Mouse (Mus musculus) kidney, embryonic 16.5 days (tissue): ENCODE results near the gene Prr36. TPM values are rescaled to one million over a fixed set of nuclear protein-coding genes. Genes with fewer than 3 reads are reported as not detected.

Source experiments
- ATAC-seq: fragments of 200-750 bp; cut with Nextera tagmentation; 2 replicates; pipeline ENCODE4 v1.8.0; 2017; ENCODE audit warnings: moderate TSS enrichment; ENCODE audit not compliant: low FRiP score, low TSS enrichment
- H3K27ac ChIP-seq: fragments of 300-500 bp; sonication (generic); 2 replicates; pipeline ENCODE4 v1.5.1; 2014; ENCODE audit warnings: low read length
- H3K27me3 ChIP-seq: fragments of 300-500 bp; sonication (generic); 2 replicates; pipeline ENCODE4 v1.6.1; 2014; ENCODE audit warnings: low read length, control low read depth, mixed read lengths; ENCODE audit not compliant: insufficient read depth
- H3K36me3 ChIP-seq: fragments of 300-500 bp; sonication (generic); 2 replicates; pipeline ENCODE4 v1.6.1; 2014; ENCODE audit warnings: low read length, control low read depth, mixed read lengths; ENCODE audit not compliant: insufficient read depth
- H3K4me1 ChIP-seq: fragments of 300-500 bp; sonication (generic); 2 replicates; pipeline ENCODE4 v1.6.1; 2014; ENCODE audit warnings: low read length, control low read depth, mixed read lengths; ENCODE audit not compliant: insufficient read depth
- H3K4me2 ChIP-seq: fragments of 300-500 bp; sonication (generic); replicated peaks from 2 replicates; pipeline ENCODE4 v1.6.1; 2014; ENCODE audit warnings: low read depth, low read length
- H3K4me3 ChIP-seq: fragments of 300-500 bp; sonication (generic); 2 replicates; pipeline ENCODE4 v1.5.1; 2014; ENCODE audit warnings: mild to moderate bottlenecking, low read length
- H3K9ac ChIP-seq: fragments of 300-500 bp; sonication (generic); replicated peaks from 2 replicates; pipeline ENCODE4 v1.6.1; 2014; ENCODE audit warnings: low read length
- H3K9me3 ChIP-seq: fragments of 300-500 bp; sonication (generic); 2 replicates; pipeline ENCODE4 v1.6.1; 2016; ENCODE audit warnings: low read length, control low read depth
- WGBS: fragments of 180-500 bp; shearing (Covaris S2); extraction: QIAGEN DNeasy Blood & Tissue Kit; methylation state at CpG from one replicate; pipeline ENCODE4 v1.1.7; 2014; 5-methylcytosine and 5-hydroxymethylcytosine counted together
- polyA plus RNA-seq: library from polyadenylated mRNA; unstranded; fragments of >200 nt; fragmentation: Nextera tagmentation; extraction: Ambion mirVana; gene quantifications from 2 replicates; pipeline ENCODE4 v1.2.1, GENCODE M21; 2015

Gene Prr36
- polyA plus RNA-seq, 1 experiment from 2014 or later = 4.7 TPM

DNA sequence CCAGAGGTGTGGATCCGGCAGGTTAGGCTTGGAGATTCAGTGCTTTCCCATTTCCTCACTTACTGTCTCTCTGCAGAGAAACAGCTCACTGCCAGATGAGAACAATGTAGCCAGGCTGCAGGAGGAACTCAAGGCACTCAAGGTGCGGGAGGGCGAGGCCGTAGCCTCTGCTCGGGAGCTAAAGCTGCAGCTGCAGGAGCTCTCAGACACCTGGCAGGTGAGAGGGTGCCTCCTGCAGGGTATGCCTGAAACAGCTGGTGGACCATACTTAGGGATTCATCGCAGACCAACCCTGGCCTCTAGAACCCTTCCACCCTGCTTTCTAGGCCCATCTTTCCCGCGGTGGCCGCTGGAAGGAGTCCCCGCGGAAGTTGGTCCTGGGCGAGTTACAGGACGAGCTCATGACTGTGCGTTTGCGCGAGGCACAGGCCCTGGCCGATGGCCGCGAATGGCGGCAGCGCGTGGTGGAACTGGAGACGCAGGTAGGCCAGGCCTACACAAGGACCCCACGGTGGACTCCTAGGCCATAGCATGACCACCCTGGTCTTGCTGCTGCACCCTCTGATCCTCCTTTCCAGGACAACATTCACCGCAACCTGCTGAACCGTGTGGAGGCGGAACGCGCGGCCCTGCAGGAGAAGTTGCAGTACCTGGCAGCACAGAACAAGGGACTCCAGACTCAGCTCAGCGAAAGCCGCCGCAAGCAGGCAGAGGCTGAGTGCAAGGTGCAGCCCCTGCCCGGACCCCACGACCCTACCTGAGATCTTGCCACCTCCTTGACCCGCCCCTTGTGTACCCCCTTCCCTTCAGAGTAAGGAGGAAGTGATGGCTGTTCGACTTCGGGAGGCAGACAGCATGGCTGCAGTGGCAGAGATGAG is 11.8 kb downstream of the Prr36 start:
- 24% methylated on average over 38 of the region's 38 CpGs for WGBS

DNA sequence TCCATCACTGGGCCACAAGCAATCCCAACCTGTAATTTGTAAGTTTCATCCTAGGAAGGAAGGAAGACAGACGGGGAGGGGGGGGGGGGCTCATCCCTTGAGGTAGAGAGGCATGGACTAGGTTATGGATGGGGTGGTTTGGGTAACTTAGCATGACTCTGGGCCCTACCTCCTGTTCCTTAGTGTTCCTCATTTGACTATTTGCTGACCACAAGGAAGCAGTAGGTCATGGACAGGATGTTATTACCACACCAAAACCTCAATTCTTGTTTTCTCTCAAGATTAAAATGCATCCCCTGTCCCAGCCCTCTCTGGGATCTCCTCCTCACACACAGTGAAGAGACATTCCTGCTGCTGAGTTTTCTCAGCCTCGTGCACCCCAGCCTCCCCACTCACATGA is 15.9 kb downstream of the Prr36 start:
- no peak overlapping the region for H3K4me2 ChIP-seq
- H3K27ac ChIP-seq = no peak overlapping the region
- H3K27me3 ChIP-seq = peaks cover 14% of the 10 kb centered on the region
- no peaks in the 10 kb centered on the region for H3K36me3 ChIP-seq
- H3K9ac ChIP-seq = no peak overlapping the region
- peaks cover under 1% of the 10 kb centered on the region; the same call in 1 of the 2 replicates for H3K4me1 ChIP-seq
- no peaks in the 10 kb centered on the region for H3K9me3 ChIP-seq
- ATAC-seq = no peak
- no peak overlapping the region for H3K4me3 ChIP-seq
- 66% methylated on average over 2 of the region's 2 CpGs for WGBS

More for the DNA sequence above, 11.8 kb downstream of the Prr36 start:
- Histone ChIP-seq H3K9ac (peak overlapping the region; percentile 23), H3K27me3 (peaks cover 14% of the 10 kb centered on the region), H3K4me2 (peak overlapping the region; percentile 43), H3K9me3 (peaks cover 6% of the 10 kb centered on the region; the same call in 1 of the 2 replicates), H3K4me1 (peaks cover 11% of the 10 kb centered on the region; the same call in 1 of the 2 replicates), H3K36me3 (peaks cover 14% of the 10 kb centered on the region; the same call in 1 of the 2 replicates), H3K27ac (no peak overlapping the region), H3K4me3 (peak overlapping the region; percentile 18)
- peak; percentile 17; the same call in 1 of the 2 replicates for ATAC-seq

DNA sequence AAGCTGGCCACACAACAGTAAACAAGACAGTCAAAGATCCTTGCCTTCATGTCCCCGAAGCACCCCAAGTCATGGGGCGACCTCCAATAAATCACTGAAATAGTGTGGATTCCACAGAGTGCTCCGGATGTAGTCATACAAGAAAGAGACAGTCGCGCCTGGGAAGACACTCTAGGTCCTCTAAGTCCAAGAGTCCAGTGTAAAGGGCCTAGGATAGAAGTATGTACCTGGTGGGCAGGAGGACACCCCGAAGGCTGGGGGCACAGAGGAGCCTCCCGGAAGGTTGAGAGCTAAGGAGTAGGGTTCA is 23.7 kb downstream of the Prr36 start:
- 41% methylated on average over 7 of the region's 7 CpGs for WGBS
- H3K27me3 ChIP-seq = no peaks in the 10 kb centered on the region
- 0 out of 2 replicates have a peak, but pooled peaks cover 5% of the 10 kb centered on the region for H3K36me3 ChIP-seq
- H3K4me3 ChIP-seq = no peak overlapping the region
- no peak; the same call in none of the 2 replicates for ATAC-seq
- H3K4me2 ChIP-seq = peak overlapping the region; percentile 14
- no peaks in the 10 kb centered on the region for H3K4me1 ChIP-seq
- no peak overlapping the region for H3K9ac ChIP-seq
- H3K9me3 ChIP-seq = no peaks in the 10 kb centered on the region
- H3K27ac ChIP-seq = no peak overlapping the region

DNA sequence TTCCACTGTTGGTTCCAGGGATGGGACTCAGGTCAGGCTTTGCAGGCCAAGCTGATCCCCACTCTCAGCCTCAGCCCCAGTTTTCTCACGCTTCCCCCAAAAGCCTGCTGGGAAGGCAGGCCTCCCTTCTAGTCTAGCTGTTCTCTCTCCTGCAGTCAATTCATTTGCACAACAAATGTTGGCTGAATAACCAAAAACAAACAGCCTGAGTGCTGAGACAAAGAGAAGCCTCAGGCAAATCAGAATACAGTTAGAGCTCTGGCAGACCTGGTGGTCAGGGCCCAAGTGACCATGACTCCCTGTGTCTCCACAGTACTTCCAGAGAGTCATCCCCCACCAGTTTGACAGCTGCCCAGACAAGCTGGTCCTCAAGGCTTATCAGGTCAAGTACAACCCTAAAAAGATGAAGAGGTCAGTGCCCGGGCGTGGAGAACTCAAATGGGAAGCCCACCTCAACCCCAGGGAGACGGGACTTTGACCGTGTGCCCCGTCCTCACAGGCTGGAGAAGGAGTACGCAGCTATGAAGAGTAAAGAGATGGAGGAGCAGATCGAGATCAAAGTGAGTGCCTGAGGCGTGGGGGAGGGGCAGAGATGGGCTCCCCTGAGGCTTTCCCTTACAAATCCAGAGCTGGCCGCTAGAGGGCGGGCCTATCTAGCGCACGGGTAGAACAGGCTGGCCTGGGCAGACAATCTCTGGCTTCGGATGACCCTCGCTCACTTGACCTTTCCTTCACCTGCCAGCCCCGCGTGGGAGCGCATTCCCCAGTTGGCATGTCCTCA is 24.3 kb downstream of the Prr36 start:
- Histone ChIP-seq H3K27me3 (no peaks in the 10 kb centered on the region), H3K27ac (no peak overlapping the region), H3K4me3 (no peak overlapping the region), H3K9ac (no peak overlapping the region), H3K36me3 (0 out of 2 replicates have a peak, but pooled peaks cover 8% of the 10 kb centered on the region), H3K4me2 (peak overlapping the region; percentile 14), H3K4me1 (no peaks in the 10 kb centered on the region), H3K9me3 (no peaks in the 10 kb centered on the region)
- WGBS = 9% methylated on average over 18 of the region's 18 CpGs
- peak; percentile 84 for ATAC-seq

DNA sequence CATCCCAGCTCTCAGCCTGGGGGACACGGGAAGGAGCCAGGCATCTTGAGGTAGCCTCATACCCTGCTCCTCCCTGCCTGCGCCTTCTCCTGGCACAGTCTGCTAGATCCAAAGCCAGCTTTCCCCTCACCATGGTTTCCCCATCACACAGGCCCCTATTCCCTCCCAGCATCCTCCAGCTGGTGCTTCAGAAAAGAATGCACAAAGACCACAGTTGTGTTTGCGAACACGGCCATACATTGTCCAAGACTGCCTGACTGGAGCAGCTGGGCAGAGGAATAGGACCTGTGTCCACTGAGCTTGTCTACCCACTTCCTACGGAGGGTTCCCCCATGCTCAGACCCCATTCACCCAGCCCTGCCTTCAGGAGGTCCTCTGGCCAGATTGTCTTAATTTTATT is 25.0 kb downstream of the Prr36 start:
- Histone ChIP-seq H3K4me1 (no peaks in the 10 kb centered on the region), H3K9me3 (no peaks in the 10 kb centered on the region), H3K27ac (no peak overlapping the region), H3K9ac (no peak overlapping the region), H3K27me3 (no peaks in the 10 kb centered on the region), H3K4me3 (no peak overlapping the region), H3K4me2 (no peak overlapping the region), H3K36me3 (peaks cover 12% of the 10 kb centered on the region; the same call in 1 of the 2 replicates)
- ATAC-seq = no peak
- 72% methylated on average over 5 of the region's 5 CpGs for WGBS

DNA sequence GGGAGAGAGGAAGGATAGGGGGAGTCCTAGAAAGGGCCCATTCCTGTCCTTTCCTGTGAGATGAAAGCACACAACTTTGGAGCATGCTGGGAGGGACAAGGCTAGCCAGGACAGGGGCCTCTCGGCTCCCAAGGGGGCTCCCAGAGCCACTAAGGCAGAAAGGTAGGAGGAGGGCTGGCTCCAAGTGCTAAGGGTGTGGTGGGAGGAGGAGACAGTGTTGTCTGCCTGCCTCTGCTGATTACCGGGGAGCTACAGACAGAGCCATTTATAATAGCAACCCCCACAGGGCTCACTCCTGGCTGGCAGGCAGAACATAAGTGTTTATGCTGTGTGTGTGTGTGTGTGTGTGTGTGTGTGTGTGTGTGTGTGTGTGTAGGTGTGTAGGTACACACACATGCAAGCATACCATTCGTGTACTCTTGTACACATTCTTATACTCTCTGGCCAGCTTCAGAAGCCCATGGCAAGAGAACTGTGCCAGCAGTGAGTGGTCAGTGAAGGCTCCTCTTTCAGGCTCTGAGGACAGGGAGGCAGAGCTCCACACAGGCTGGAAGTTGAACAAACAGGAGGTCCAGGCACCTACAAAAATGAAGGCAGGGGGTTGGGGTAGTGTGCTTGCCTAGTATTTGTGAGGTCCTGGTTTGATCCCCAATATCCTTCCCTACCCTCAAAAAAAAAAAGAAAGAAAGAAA is 28.1 kb downstream of the Prr36 start:
- H3K4me1 ChIP-seq = no peaks in the 10 kb centered on the region
- H3K4me3 ChIP-seq = no peak overlapping the region
- no peak overlapping the region for H3K4me2 ChIP-seq
- ATAC-seq = no peak
- H3K9me3 ChIP-seq = no peaks in the 10 kb centered on the region
- 29% methylated on average over 3 of the region's 3 CpGs for whole genome bisulfite sequencing
- no peak overlapping the region for H3K27ac ChIP-seq
- no peaks in the 10 kb centered on the region for H3K27me3 ChIP-seq
- no peak overlapping the region for H3K9ac ChIP-seq
- peaks cover 31% of the 10 kb centered on the region for H3K36me3 ChIP-seq

DNA sequence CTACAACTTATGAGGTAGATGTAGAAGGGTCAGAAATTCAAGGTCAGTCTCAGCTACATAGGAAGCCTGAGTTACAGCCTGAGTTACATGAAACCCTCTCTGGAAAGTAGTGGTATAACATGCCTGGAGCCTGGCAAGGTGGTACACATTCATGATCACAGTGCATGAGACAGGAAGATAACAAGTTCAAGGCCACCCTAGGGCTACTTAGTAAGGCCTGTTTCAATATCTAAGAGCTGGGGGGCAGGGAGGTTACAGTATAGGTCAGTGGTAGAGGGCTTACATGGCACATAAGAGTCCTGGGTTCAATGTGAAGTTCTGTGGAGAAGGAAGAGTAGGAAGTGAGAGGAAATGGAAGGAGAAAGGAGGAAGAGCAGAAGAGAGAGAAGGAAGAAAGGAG is 28.7 kb downstream of the Prr36 start:
- ATAC-seq = no peak
- H3K9ac ChIP-seq = no peak overlapping the region
- H3K4me1 ChIP-seq = no peaks in the 10 kb centered on the region
- H3K27ac ChIP-seq = no peak overlapping the region
- H3K4me2 ChIP-seq = no peak overlapping the region
- no peak overlapping the region for H3K4me3 ChIP-seq
- H3K9me3 ChIP-seq = no peaks in the 10 kb centered on the region
- peaks cover 33% of the 10 kb centered on the region for H3K36me3 ChIP-seq
- no peaks in the 10 kb centered on the region for H3K27me3 ChIP-seq

DNA sequence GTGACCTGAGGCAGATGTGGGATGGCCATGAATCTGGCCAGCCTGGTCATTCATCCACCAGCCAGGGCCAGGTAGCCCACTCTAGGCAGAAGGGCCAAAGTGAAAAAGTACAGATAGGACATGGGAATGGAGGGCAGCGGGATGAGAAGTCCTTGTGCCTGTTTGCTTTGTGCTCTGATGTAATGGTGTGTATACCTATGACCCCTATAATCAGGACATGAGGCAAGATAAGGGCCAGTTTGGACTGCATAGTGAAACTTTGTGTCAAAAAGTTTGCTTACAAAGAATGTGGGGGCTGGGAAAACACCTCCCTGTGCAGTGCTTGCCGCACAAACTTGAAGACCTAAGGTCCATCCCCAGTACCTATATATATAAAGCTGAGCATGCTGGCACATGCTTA is 31.1 kb downstream of the Prr36 start:
- no peak for ATAC-seq
- peaks cover 28% of the 10 kb centered on the region for H3K36me3 ChIP-seq

DNA sequence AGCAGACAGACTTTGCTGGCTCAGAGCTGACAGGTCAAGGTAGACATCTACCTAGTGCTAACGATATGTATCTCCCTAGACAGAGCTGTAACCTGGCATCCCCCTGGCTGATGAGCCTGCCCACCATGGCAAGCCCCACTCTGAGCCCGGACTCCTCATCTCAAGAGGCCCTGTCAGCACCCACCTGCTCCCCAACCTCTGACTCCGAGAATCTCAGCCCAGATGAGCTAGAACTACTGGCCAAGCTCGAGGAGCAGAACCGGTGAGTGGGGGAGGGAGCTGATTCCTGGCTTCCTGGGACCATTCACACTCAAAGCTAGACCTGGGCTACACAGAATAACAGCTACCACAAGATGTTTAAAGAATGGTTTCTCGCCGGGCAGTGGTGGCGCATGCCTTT is 33.9 kb downstream of the Prr36 start:
- Histone ChIP-seq H3K4me3 (no peak overlapping the region), H3K27me3 (no peaks in the 10 kb centered on the region), H3K36me3 (peaks cover 27% of the 10 kb centered on the region), H3K4me2 (no peak overlapping the region), H3K9ac (no peak overlapping the region), H3K9me3 (no peaks in the 10 kb centered on the region), H3K27ac (no peak overlapping the region), H3K4me1 (no peaks in the 10 kb centered on the region)
- WGBS = 80% methylated on average over 8 of the region's 8 CpGs
- no peak for ATAC-seq

More for the DNA sequence above, 31.1 kb downstream of the Prr36 start:
- Histone ChIP-seq H3K9ac (no peak overlapping the region), H3K4me1 (no peaks in the 10 kb centered on the region), H3K27ac (no peak overlapping the region), H3K4me3 (no peak overlapping the region), H3K9me3 (no peaks in the 10 kb centered on the region), H3K4me2 (no peak overlapping the region), H3K27me3 (no peaks in the 10 kb centered on the region)
- WGBS = 93% methylated on average over 2 of the region's 2 CpGs
